Mouse (Mus musculus): ENCODE data around the gene Mtfmt.

DNA sequence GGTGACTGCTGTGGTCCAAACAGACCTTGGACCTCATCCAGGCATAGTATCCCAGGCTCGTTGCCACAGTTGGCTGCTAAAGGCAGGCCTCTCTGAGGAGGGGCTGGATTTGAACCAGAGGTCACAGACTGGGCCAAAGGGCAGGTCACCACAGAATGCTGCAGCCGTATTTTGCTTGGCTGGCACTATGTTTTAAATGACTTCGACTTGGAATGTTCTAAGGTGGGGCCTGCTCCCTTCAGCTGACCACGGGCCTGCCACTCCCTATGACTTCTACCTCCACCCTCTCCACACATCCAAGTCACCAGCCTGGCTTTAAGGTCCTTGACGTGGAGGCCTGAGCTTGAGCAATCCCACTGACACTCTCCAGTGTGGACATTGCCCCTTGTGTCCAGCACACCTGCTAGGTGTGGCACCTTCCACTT, 26.7 kb upstream of the Mtfmt start:
- no peak for TF ChIP-seq CTCF (IDR thresholded peaks at IDR 0.05; ENCODE audit: low read depth)
- TF ChIP-seq EP300 (IDR thresholded peaks at IDR 0.05; ENCODE audit: low read depth) = no peak
